Mouse (Mus musculus) sigmoid colon, adult 10 weeks (tissue): ENCODE data around the gene Gmnn. TPM values are rescaled to one million over a fixed set of nuclear protein-coding genes. Genes with fewer than 3 reads are reported as not detected.

ENCODE experiments used
- polyA plus RNA-seq: library from polyadenylated mRNA; stranded (reverse); fragments of 350-450 nt; fragmentation: Illumina TruSeq; extraction: RNeasy Lipid Tissue Mini Kit (QIAGEN cat#74804); gene quantifications from one replicate; pipeline ENCODE4 v1.2.3, GENCODE M21; 2014; ENCODE audit warnings: low read depth, low replicate concordance

Gmnn gene
- 46.7 TPM for polyA plus RNA-seq

DNA sequence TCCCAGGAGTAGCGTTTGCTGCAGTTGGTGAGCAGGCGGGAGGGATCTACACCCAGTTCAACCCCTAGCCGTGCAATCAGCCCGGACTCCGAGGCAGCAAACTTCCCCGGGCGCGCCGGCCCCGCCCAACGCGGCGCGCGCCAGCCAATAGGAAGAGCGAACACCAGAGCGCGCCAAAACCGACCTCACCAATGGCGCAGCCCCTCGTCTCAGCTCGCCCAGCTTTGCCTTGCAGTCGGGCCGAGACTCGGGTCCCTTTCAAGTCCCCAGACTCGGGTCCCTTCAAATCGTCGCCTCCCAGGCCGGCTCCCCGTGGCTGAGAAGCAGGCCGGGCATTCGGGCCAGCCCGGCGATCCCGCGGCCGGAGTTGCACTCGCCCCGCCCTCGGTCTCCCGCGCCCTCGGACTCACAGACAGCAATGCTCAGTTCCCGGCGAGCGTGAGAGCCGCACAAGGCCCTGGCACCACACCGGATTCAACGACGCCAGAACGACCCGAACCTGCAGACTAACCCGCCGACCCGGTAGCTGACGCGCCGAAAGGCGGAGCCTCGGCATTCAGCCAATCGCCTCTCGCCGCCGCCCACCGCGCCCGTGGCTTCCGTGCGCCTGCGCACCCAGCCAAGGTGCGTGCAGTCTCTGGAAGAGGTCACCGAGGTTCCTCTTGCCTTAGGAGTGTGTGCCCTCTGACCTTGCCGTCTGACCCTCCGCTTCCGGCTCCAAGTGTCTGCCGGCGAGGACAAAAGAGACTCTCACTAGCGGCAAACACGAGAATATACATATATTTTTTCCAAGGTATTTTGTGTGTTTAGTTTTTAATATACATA is at the start of gene Gmnn:
Gene Gmnn (minus strand): TSS at position 521 of the 825 bp plus-strand sequence.

DNA sequence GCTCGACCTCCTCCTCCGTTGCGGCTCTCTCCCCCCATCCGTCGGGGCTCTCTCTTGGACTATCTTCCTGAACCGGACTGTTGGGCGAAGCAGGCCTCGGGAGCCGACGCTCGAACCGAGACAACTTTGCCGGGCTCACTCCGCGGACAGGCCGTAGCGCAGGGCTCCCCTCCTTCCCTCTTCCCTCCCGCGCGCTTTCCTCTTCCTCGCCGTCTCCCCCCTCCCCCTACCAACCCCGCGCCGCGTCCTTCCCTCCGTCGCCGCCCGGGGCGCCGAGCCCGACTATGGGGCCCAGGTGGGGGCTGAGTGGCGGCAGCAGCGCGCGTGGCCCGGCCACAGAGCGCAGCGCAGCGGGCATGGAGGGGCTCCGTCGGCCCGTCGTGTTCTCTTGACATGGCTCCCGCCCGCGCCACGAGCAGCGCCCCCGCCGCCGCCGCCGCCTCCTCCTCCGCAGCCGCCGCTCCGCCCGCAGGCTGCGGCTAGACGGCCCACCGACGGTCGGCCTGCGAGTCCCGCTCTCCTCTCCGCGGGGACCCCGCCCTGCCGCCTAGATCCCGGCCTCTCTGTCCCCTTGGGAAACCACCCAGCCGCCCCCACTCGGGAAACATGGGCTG is 39.7 kb upstream of the Gmnn start, which contains the start of gene BC005537:
Gene BC005537 (plus strand): TSS at position 350 of the 614 bp plus-strand sequence.

DNA sequence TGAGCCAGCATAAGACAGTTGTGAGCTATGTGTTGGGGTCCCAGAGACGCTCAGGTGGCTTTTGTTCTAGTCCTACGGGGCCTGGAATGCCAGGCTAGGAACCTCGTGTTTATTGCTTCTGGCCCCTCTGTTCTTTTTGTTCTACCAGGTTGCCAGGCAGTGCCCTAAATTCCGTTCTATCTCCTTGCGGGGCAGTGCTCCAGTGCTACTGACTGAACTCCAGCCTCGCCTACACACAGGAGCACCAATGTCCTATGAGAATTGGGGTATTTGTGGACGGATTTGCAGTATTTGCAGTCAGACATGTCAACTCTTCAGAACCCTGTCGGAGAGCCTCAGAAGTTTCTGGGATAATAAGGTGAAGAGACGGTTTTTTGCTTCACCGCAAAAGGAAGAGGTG is 20.7 kb downstream of the Gmnn start, which contains the start of gene Armh2:
Gene Armh2 (plus strand): TSS at position 205 of the 400 bp plus-strand sequence.

Other genes starting within 250 kb of the Gmnn start
- 3.7 TPM for gene Ripor2, start 179.7 kb downstream of the Gmnn start, polyA plus RNA-seq
- gene Armh2, start 20.7 kb downstream of the Gmnn start, polyA plus RNA-seq, result not detected
- gene BC005537, start 39.7 kb upstream of the Gmnn start, polyA plus RNA-seq, result 270 TPM
- gene Acot13, start 69.6 kb upstream of the Gmnn start, polyA plus RNA-seq, result 67.6 TPM
- 139 TPM for gene Tdp2, start 69.8 kb upstream of the Gmnn start, polyA plus RNA-seq
- 0.73 TPM for gene D130043K22Rik, start 83.2 kb upstream of the Gmnn start, polyA plus RNA-seq
- gene Aldh5a1, start 175.7 kb upstream of the Gmnn start, polyA plus RNA-seq, result 12.4 TPM
- 4.0 TPM for gene Gpld1, start 181.2 kb upstream of the Gmnn start, polyA plus RNA-seq